Mouse (Mus musculus) CH12.LX (cell line): ENCODE measurements around the gene Ctnna2. TPM values are rescaled to one million over a fixed set of nuclear protein-coding genes. Genes with fewer than 3 reads are reported as not detected.

Source experiments
- DNase-seq: peaks from one replicate; pipeline ENCODE4 v3.0.0-alpha.2; 2013; ENCODE audit errors: extremely low read depth
- H3K27ac ChIP-seq: 2 replicates; pipeline ENCODE4 v1.5.1; 2012; ENCODE audit warnings: low read depth, mild to moderate bottlenecking, control low read depth, moderate library complexity; ENCODE audit not compliant: insufficient read depth
- H3K27me3 ChIP-seq: replicated peaks from 2 replicates; pipeline ENCODE3; 2012; ENCODE audit warnings: inconsistent platforms
- H3K36me3 ChIP-seq, 2 experiments: replicated peaks in 1 of 2; 2 replicates each; pipeline versions ENCODE3 to v1.6.1; 2012; ENCODE audit warnings: inconsistent platforms in 1 of 2, low read length in 1 of 2, mild to moderate bottlenecking in 1 of 2, mixed read lengths in 1 of 2, moderate library complexity in 1 of 2; ENCODE audit not compliant: control insufficient read depth in 1 of 2, insufficient read depth in 1 of 2
- H3K4me1 ChIP-seq, 2 experiments: 2 replicates each; pipeline ENCODE4 v1.6.1; 2012; ENCODE audit warnings: inconsistent platforms in 1 of 2, moderate library complexity in 1 of 2; ENCODE audit not compliant: insufficient read depth in 2 of 2, control insufficient read depth in 1 of 2
- H3K4me2 ChIP-seq: 2 replicates; pipeline ENCODE4 v1.6.1; 2012; ENCODE audit warnings: low read depth, mild to moderate bottlenecking, control low read depth; ENCODE audit not compliant: poor library complexity, insufficient read depth, severe bottlenecking
- H3K4me3 ChIP-seq, 3 experiments: fragments of 150-350 bp in 1 of 3; sonication (generic) in 1 of 3; replicated peaks in 1 of 3; 2 replicates each; pipeline versions ENCODE3 to v1.5.1; 2011 to 2012; ENCODE audit warnings: low read depth in 2 of 3, low read length in 2 of 3, mild to moderate bottlenecking in 2 of 3, moderate library complexity in 2 of 3, control low read depth in 1 of 3, improper control_type of control experiment in 1 of 3, inconsistent platforms in 1 of 3, mixed read lengths in 1 of 3; ENCODE audit not compliant: poor library complexity in 1 of 3
- H3K79me2 ChIP-seq: replicated peaks from 2 replicates; pipeline ENCODE4 v1.6.1; 2012; ENCODE audit warnings: mild to moderate bottlenecking, moderate library complexity; ENCODE audit not compliant: control insufficient read depth, poor library complexity, insufficient read depth, severe bottlenecking; ENCODE audit errors: extremely low read depth
- H3K9ac ChIP-seq: 2 replicates; pipeline ENCODE4 v1.6.1; 2012; ENCODE audit warnings: low read depth, mild to moderate bottlenecking, control low read depth, moderate library complexity; ENCODE audit not compliant: insufficient read depth
- H3K9me3 ChIP-seq: replicated peaks from 2 replicates; pipeline ENCODE3; 2012; ENCODE audit warnings: low read length, inconsistent platforms, mixed read lengths
- CHD1 ChIP-seq: IDR thresholded peaks from 2 replicates; pipeline ENCODE4 v1.6.1; 2012; ENCODE audit warnings: low read depth, low read length, improper control_type of control experiment, inconsistent platforms
- CHD2 ChIP-seq: IDR thresholded peaks from 2 replicates; pipeline ENCODE4 v1.6.1; 2011; ENCODE audit warnings: low read length, improper control_type of control experiment
- CTCF ChIP-seq, 2 experiments: IDR thresholded peaks in 1 of 2; conservative IDR thresholded peaks in 1 of 2; 2 replicates each; pipeline ENCODE4 v1.5.1; 2011 to 2012; ENCODE audit warnings: low read depth in 2 of 2, low read length in 2 of 2, improper control_type of control experiment in 1 of 2, inconsistent platforms in 1 of 2, mild to moderate bottlenecking in 1 of 2, moderate library complexity in 1 of 2
- ELF1 ChIP-seq: IDR thresholded peaks from 2 replicates; pipeline ENCODE4 v1.6.1; 2014; ENCODE audit warnings: low read depth, mild to moderate bottlenecking, inconsistent platforms, low read length, improper control_type of control experiment
- ETS1 ChIP-seq: conservative IDR thresholded peaks from 2 replicates; pipeline ENCODE4 v1.6.1; 2012; ENCODE audit warnings: low read depth, mild to moderate bottlenecking, inconsistent platforms, low read length, improper control_type of control experiment, moderate library complexity
- GABPA ChIP-seq: IDR thresholded peaks from 2 replicates; pipeline ENCODE4 v1.6.1; 2012; ENCODE audit warnings: low read depth, low read length, improper control_type of control experiment, inconsistent platforms; ENCODE audit not compliant: insufficient replicate concordance
- JUND ChIP-seq: conservative IDR thresholded peaks from 2 replicates; pipeline ENCODE4 v1.6.1; 2011; ENCODE audit warnings: low read depth, low read length, improper control_type of control experiment
- KAT2A ChIP-seq: IDR thresholded peaks from 2 replicates; pipeline ENCODE4 v1.6.1; 2012; ENCODE audit warnings: low read length, improper control_type of control experiment, inconsistent platforms; ENCODE audit not compliant: insufficient replicate concordance
- MAFK ChIP-seq: IDR thresholded peaks from 2 replicates; pipeline ENCODE4 v1.6.1; 2011; ENCODE audit warnings: low read length, improper control_type of control experiment; ENCODE audit not compliant: insufficient replicate concordance
- MAZ ChIP-seq: IDR thresholded peaks from 2 replicates; pipeline ENCODE4 v1.6.1; 2012; ENCODE audit warnings: low read depth, mild to moderate bottlenecking, inconsistent platforms, low read length, improper control_type of control experiment, moderate library complexity
- MYC ChIP-seq: IDR thresholded peaks from 2 replicates; pipeline ENCODE4 v1.6.1; 2011; ENCODE audit warnings: low read depth, mild to moderate bottlenecking, improper control_type of control experiment, low read length
- NRF1 ChIP-seq: IDR thresholded peaks from 2 replicates; pipeline ENCODE4 v1.6.1; 2014; ENCODE audit warnings: low read depth, mild to moderate bottlenecking, inconsistent platforms, low read length, improper control_type of control experiment, moderate library complexity
- PAX5 ChIP-seq: IDR thresholded peaks from 2 replicates; pipeline ENCODE4 v1.6.1; 2012; ENCODE audit warnings: low read length, inconsistent platforms, mixed read lengths
- POLR2A ChIP-seq: IDR thresholded peaks from 2 replicates; pipeline ENCODE4 v1.6.1; 2011; ENCODE audit warnings: low read depth, mild to moderate bottlenecking, improper control_type of control experiment, low read length
- POLR2AphosphoS2 ChIP-seq: IDR thresholded peaks from 2 replicates; pipeline ENCODE4 v1.6.1; 2011; ENCODE audit warnings: low read depth, low read length, improper control_type of control experiment
- RAD21 ChIP-seq: IDR thresholded peaks from 2 replicates; pipeline ENCODE4 v1.6.1; 2011; ENCODE audit warnings: low read depth, mild to moderate bottlenecking, low read length, improper control_type of control experiment, moderate library complexity
- RCOR1 ChIP-seq: conservative IDR thresholded peaks from 2 replicates; pipeline ENCODE4 v1.6.1; 2012; ENCODE audit warnings: low read depth, mild to moderate bottlenecking, inconsistent platforms, low read length, improper control_type of control experiment
- SIN3A ChIP-seq: IDR thresholded peaks from 2 replicates; pipeline ENCODE4 v1.6.1; 2012; ENCODE audit warnings: low read length, improper control_type of control experiment, inconsistent platforms
- TCF12 ChIP-seq: IDR thresholded peaks from 2 replicates; pipeline ENCODE4 v1.6.1; 2014; ENCODE audit warnings: low read depth, mild to moderate bottlenecking, inconsistent platforms, low read length, improper control_type of control experiment
- USF2 ChIP-seq: conservative IDR thresholded peaks from 2 replicates; pipeline ENCODE4 v1.6.1; 2011; ENCODE audit warnings: low read depth, low read length, improper control_type of control experiment
- ZC3H11A ChIP-seq: IDR thresholded peaks from 2 replicates; pipeline ENCODE4 v1.6.1; 2012; ENCODE audit warnings: low read depth, mild to moderate bottlenecking, inconsistent platforms, low read length, improper control_type of control experiment
- ZKSCAN1 ChIP-seq: IDR thresholded peaks from 2 replicates; pipeline ENCODE4 v1.6.1; 2012; ENCODE audit warnings: low read depth, inconsistent platforms, low read length, improper control_type of control experiment, borderline replicate concordance
- ZMIZ1 ChIP-seq: IDR thresholded peaks from 2 replicates; pipeline ENCODE4 v1.6.1; 2012; ENCODE audit warnings: low read depth, mild to moderate bottlenecking, inconsistent platforms, low read length, improper control_type of control experiment
- ZNF384 ChIP-seq: IDR thresholded peaks from 2 replicates; pipeline ENCODE4 v1.6.1; 2012; ENCODE audit warnings: low read depth, low read length, improper control_type of control experiment, inconsistent platforms
- dilution Hi-C: fragments of 300-500 bp; cut with MboI; formaldehyde crosslinking; loops from 2 replicates; pipeline ENCODE4 v1.14.3; 2020; ENCODE audit warnings: low sequenced_read_pairs; ENCODE audit not compliant: extremely low pct_unique_long_range_greater_than_20kb, extremely low pct_ligation_motif_present
- in situ Hi-C: fragments of 300-500 bp; cut with MboI; formaldehyde crosslinking; loops from 3 replicates; pipeline ENCODE4 v1.14.3; 2019; ENCODE audit warnings: low sequenced_read_pairs, low pct_ligation_motif_present, low pct_unique_long_range_greater_than_20kb, mixed read lengths
- polyA plus RNA-seq: library from polyadenylated mRNA; unstranded; fragments of >175 nt; gene quantifications from 2 replicates; pipeline ENCODE4 v1.2.1, GENCODE M21; 2012; ENCODE audit warnings: low read depth; ENCODE audit not compliant: insufficient read length
- total RNA-seq, 2 experiments: library from RNA; depleted of rRNA; stranded (reverse); fragments of 300-350 nt in 1 of 2; fragments of >200 nt in 1 of 2; gene quantifications; 2 replicates each; pipeline ENCODE4 v1.2.3; 2012 to 2014

Gene Ctnna2
- total and polyA plus RNA-seq, 3 experiments, result not detected

DNA sequence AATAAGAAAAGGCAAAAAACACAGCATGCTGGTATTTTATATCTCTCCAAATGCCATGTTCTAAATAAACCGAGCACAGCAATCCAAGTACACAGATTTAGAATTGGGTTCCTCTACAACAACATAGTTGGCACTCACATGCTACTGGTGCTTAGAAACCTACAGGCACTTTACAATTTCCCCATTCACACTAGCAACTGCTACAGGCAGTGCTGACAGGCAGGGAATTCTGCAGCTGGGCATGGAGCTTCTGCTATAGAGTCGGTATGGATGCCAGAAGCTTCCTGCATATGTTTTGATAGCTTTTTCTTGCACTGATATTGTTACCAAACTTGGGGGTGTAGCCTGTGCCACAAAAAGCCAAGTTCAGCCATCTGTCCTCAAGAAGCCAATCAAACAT lies 131.8 kb downstream of the Ctnna2 start:
- Histone ChIP-seq H3K79me2 (no peaks in the 10 kb centered on the region), H3K27ac (no peak overlapping the region), H3K9ac (no peak overlapping the region), H3K4me2 (no peak overlapping the region), H3K27me3 (no peaks in the 10 kb centered on the region), H3K9me3 (peaks cover 33% of the 10 kb centered on the region), H3K4me1 (no peaks in the 10 kb centered on the region), H3K36me3 (no peaks in the 10 kb centered on the region), H3K4me3 (no peak overlapping the region)
- in situ Hi-C loops, result no loop called here
- no peak for DNase-seq
- TF ChIP-seq POLR2AphosphoS2 (no peak), ZC3H11A (no peak), RCOR1 (no peak), MYC (no peak)
- dilution Hi-C loops, result no loop called here

DNA sequence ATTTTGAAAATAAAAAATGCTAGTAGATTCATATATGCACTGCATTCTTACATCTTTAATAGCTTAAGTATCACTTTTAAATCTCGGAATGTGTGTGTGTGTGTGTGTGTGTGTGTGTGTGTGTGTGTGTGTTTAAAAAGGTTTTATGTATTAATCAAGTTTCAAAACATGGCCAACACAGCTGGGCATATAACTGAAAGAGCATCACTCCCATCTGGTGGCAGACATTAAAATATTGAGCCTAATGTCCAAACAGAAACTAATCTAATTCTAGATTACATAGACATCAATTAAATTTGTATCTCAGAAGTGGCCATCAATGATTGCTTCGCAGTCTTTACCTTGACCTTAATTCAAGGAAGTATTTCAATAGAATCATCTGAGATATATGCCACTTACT lies 140.4 kb downstream of the Ctnna2 start:
- dilution Hi-C loops, result no loop called here

DNA sequence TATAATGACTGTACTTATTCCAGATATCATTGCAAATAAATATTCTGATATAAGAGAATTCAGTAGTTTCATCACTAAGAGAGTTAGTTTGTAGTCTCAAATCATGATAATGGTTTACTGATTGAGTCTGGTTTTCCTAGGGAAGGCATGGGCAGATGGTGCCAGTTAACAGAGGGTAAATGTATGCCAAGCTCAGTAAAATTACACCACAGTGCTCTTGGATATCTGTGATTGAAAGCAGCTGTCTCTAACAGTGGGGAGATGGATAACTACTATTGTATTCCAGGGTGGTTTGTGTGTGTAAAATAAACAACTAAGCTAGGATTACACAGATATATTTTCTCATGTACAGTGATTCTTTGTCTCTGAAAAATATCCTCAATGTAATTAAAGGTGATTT lies 140.8 kb downstream of the Ctnna2 start:
- no peak for DNase-seq
- H3K9ac ChIP-seq, result no peak overlapping the region
- dilution Hi-C loops, result no loop called here
- H3K4me2 ChIP-seq, result no peak overlapping the region
- no peaks in the 10 kb centered on the region for H3K4me1 ChIP-seq
- in situ Hi-C loops, result no loop called here
- no peak overlapping the region for H3K4me3 ChIP-seq
- no peak overlapping the region for H3K27ac ChIP-seq
- TF ChIP-seq KAT2A, result no peak
- TF ChIP-seq ETS1, result no peak
- TF ChIP-seq CTCF (conservative IDR thresholded peaks at IDR 0.05 in 1 of 2, IDR thresholded peaks at IDR 0.05 in 1 of 2; ENCODE audit: low read depth in 2 of 2, low read length in 2 of 2), result no peak
- TF ChIP-seq JUND, result no peak
- TF ChIP-seq GABPA, result no peak
- TF ChIP-seq POLR2AphosphoS2, result no peak
- TF ChIP-seq CHD1, result no peak
- TF ChIP-seq MAFK, result no peak
- TF ChIP-seq USF2, result no peak
- TF ChIP-seq ZKSCAN1, result no peak
- TF ChIP-seq SIN3A, result no peak
- TF ChIP-seq RCOR1, result no peak
- TF ChIP-seq ELF1, result no peak
- TF ChIP-seq ZMIZ1, result no peak
- no peak for TF ChIP-seq POLR2A
- TF ChIP-seq ZNF384, result no peak
- no peak for TF ChIP-seq NRF1
- TF ChIP-seq RAD21, result no peak
- no peak for TF ChIP-seq CHD2
- TF ChIP-seq TCF12, result no peak
- peaks cover 27% of the 10 kb centered on the region for H3K9me3 ChIP-seq
- no peaks in the 10 kb centered on the region for H3K36me3 ChIP-seq
- no peaks in the 10 kb centered on the region for H3K79me2 ChIP-seq
- no peaks in the 10 kb centered on the region for H3K27me3 ChIP-seq

More for the DNA sequence above, 140.4 kb downstream of the Ctnna2 start:
- H3K4me3 ChIP-seq, result no peak overlapping the region
- H3K79me2 ChIP-seq, result no peaks in the 10 kb centered on the region
- H3K4me1 ChIP-seq, result no peaks in the 10 kb centered on the region
- H3K4me2 ChIP-seq, result no peak overlapping the region
- no peak for TF ChIP-seq MAZ
- no peak for TF ChIP-seq CHD1
- TF ChIP-seq USF2, result no peak
- no peak for TF ChIP-seq ELF1
- no peak for TF ChIP-seq CHD2
- no peak for TF ChIP-seq ZC3H11A
- no peak for TF ChIP-seq PAX5
- no peak for DNase-seq
- no peak overlapping the region for H3K9ac ChIP-seq
- H3K36me3 ChIP-seq, result no peaks in the 10 kb centered on the region
- H3K27ac ChIP-seq, result no peak overlapping the region
- in situ Hi-C loops, result no loop called here
- peaks cover 29% of the 10 kb centered on the region for H3K9me3 ChIP-seq
- H3K27me3 ChIP-seq, result no peaks in the 10 kb centered on the region
